Mouse (Mus musculus) CH12.LX (cell line): ENCODE measurements around the gene Tspan33. TPM values are rescaled to one million over a fixed set of nuclear protein-coding genes. Genes with fewer than 3 reads are reported as not detected.

ENCODE experiments used
- DNase-seq: peaks from one replicate; pipeline ENCODE4 v3.0.0-alpha.2; 2013; ENCODE audit errors: extremely low read depth
- H3K27ac ChIP-seq: 2 replicates; pipeline ENCODE4 v1.5.1; 2012; ENCODE audit warnings: low read depth, mild to moderate bottlenecking, control low read depth, moderate library complexity; ENCODE audit not compliant: insufficient read depth
- H3K27me3 ChIP-seq: replicated peaks from 2 replicates; pipeline ENCODE3; 2012; ENCODE audit warnings: inconsistent platforms
- H3K36me3 ChIP-seq, 2 experiments: replicated peaks in 1 of 2; 2 replicates each; pipeline versions ENCODE3 to v1.6.1; 2012; ENCODE audit warnings: inconsistent platforms in 1 of 2, low read length in 1 of 2, mild to moderate bottlenecking in 1 of 2, mixed read lengths in 1 of 2, moderate library complexity in 1 of 2; ENCODE audit not compliant: control insufficient read depth in 1 of 2, insufficient read depth in 1 of 2
- H3K4me1 ChIP-seq, 2 experiments: 2 replicates each; pipeline ENCODE4 v1.6.1; 2012; ENCODE audit warnings: inconsistent platforms in 1 of 2, moderate library complexity in 1 of 2; ENCODE audit not compliant: insufficient read depth in 2 of 2, control insufficient read depth in 1 of 2
- H3K4me2 ChIP-seq: 2 replicates; pipeline ENCODE4 v1.6.1; 2012; ENCODE audit warnings: low read depth, mild to moderate bottlenecking, control low read depth; ENCODE audit not compliant: poor library complexity, insufficient read depth, severe bottlenecking
- H3K4me3 ChIP-seq, 3 experiments: fragments of 150-350 bp in 1 of 3; sonication (generic) in 1 of 3; replicated peaks in 1 of 3; 2 replicates each; pipeline versions ENCODE3 to v1.5.1; 2011 to 2012; ENCODE audit warnings: low read depth in 2 of 3, low read length in 2 of 3, mild to moderate bottlenecking in 2 of 3, moderate library complexity in 2 of 3, control low read depth in 1 of 3, improper control_type of control experiment in 1 of 3, inconsistent platforms in 1 of 3, mixed read lengths in 1 of 3; ENCODE audit not compliant: poor library complexity in 1 of 3
- H3K79me2 ChIP-seq: replicated peaks from 2 replicates; pipeline ENCODE4 v1.6.1; 2012; ENCODE audit warnings: mild to moderate bottlenecking, moderate library complexity; ENCODE audit not compliant: control insufficient read depth, poor library complexity, insufficient read depth, severe bottlenecking; ENCODE audit errors: extremely low read depth
- H3K9ac ChIP-seq: 2 replicates; pipeline ENCODE4 v1.6.1; 2012; ENCODE audit warnings: low read depth, mild to moderate bottlenecking, control low read depth, moderate library complexity; ENCODE audit not compliant: insufficient read depth
- H3K9me3 ChIP-seq: replicated peaks from 2 replicates; pipeline ENCODE3; 2012; ENCODE audit warnings: low read length, inconsistent platforms, mixed read lengths
- CHD1 ChIP-seq: IDR thresholded peaks from 2 replicates; pipeline ENCODE4 v1.6.1; 2012; ENCODE audit warnings: low read depth, low read length, improper control_type of control experiment, inconsistent platforms
- CHD2 ChIP-seq: IDR thresholded peaks from 2 replicates; pipeline ENCODE4 v1.6.1; 2011; ENCODE audit warnings: low read length, improper control_type of control experiment
- ELF1 ChIP-seq: IDR thresholded peaks from 2 replicates; pipeline ENCODE4 v1.6.1; 2014; ENCODE audit warnings: low read depth, mild to moderate bottlenecking, inconsistent platforms, low read length, improper control_type of control experiment
- EP300 ChIP-seq: IDR thresholded peaks from 2 replicates; pipeline ENCODE4 v1.6.1; 2011; ENCODE audit warnings: low read length, improper control_type of control experiment
- ETS1 ChIP-seq: conservative IDR thresholded peaks from 2 replicates; pipeline ENCODE4 v1.6.1; 2012; ENCODE audit warnings: low read depth, mild to moderate bottlenecking, inconsistent platforms, low read length, improper control_type of control experiment, moderate library complexity
- IRF4 ChIP-seq: IDR thresholded peaks from 2 replicates; pipeline ENCODE4 v1.6.1; 2014; ENCODE audit warnings: low read depth, mild to moderate bottlenecking, inconsistent platforms, low read length, improper control_type of control experiment
- JUND ChIP-seq: conservative IDR thresholded peaks from 2 replicates; pipeline ENCODE4 v1.6.1; 2011; ENCODE audit warnings: low read depth, low read length, improper control_type of control experiment
- KAT2A ChIP-seq: IDR thresholded peaks from 2 replicates; pipeline ENCODE4 v1.6.1; 2012; ENCODE audit warnings: low read length, improper control_type of control experiment, inconsistent platforms; ENCODE audit not compliant: insufficient replicate concordance
- MAFK ChIP-seq: IDR thresholded peaks from 2 replicates; pipeline ENCODE4 v1.6.1; 2011; ENCODE audit warnings: low read length, improper control_type of control experiment; ENCODE audit not compliant: insufficient replicate concordance
- MAX ChIP-seq: IDR thresholded peaks from 2 replicates; pipeline ENCODE4 v1.6.1; 2011; ENCODE audit warnings: low read length, improper control_type of control experiment
- MEF2A ChIP-seq: IDR thresholded peaks from 2 replicates; pipeline ENCODE4 v1.6.1; 2014; ENCODE audit warnings: low read depth, mild to moderate bottlenecking, inconsistent platforms, low read length, improper control_type of control experiment, borderline replicate concordance
- MXI1 ChIP-seq: IDR thresholded peaks from 2 replicates; pipeline ENCODE4 v1.6.1; 2011; ENCODE audit warnings: mild to moderate bottlenecking, low read depth, low read length, improper control_type of control experiment
- MYC ChIP-seq: IDR thresholded peaks from 2 replicates; pipeline ENCODE4 v1.6.1; 2011; ENCODE audit warnings: low read depth, mild to moderate bottlenecking, improper control_type of control experiment, low read length
- POLR2A ChIP-seq: IDR thresholded peaks from 2 replicates; pipeline ENCODE4 v1.6.1; 2011; ENCODE audit warnings: low read depth, mild to moderate bottlenecking, improper control_type of control experiment, low read length
- POLR2AphosphoS2 ChIP-seq: IDR thresholded peaks from 2 replicates; pipeline ENCODE4 v1.6.1; 2011; ENCODE audit warnings: low read depth, low read length, improper control_type of control experiment
- RAD21 ChIP-seq: IDR thresholded peaks from 2 replicates; pipeline ENCODE4 v1.6.1; 2011; ENCODE audit warnings: low read depth, mild to moderate bottlenecking, low read length, improper control_type of control experiment, moderate library complexity
- SIN3A ChIP-seq: IDR thresholded peaks from 2 replicates; pipeline ENCODE4 v1.6.1; 2012; ENCODE audit warnings: low read length, improper control_type of control experiment, inconsistent platforms
- SMC3 ChIP-seq: IDR thresholded peaks from 2 replicates; pipeline ENCODE4 v1.6.1; 2011; ENCODE audit warnings: low read depth, low read length, improper control_type of control experiment
- TBP ChIP-seq: conservative IDR thresholded peaks from 2 replicates; pipeline ENCODE4 v1.6.1; 2011; ENCODE audit warnings: low read depth, low read length, improper control_type of control experiment
- TCF12 ChIP-seq: IDR thresholded peaks from 2 replicates; pipeline ENCODE4 v1.6.1; 2014; ENCODE audit warnings: low read depth, mild to moderate bottlenecking, inconsistent platforms, low read length, improper control_type of control experiment
- UBTF ChIP-seq: IDR thresholded peaks from 2 replicates; pipeline ENCODE4 v1.6.1; 2012; ENCODE audit warnings: low read depth, mild to moderate bottlenecking, inconsistent platforms, low read length, improper control_type of control experiment, moderate library complexity
- USF1 ChIP-seq: IDR thresholded peaks from 2 replicates; pipeline ENCODE4 v1.6.1; 2014; ENCODE audit warnings: low read depth, mild to moderate bottlenecking, inconsistent platforms, low read length, improper control_type of control experiment
- ZNF384 ChIP-seq: IDR thresholded peaks from 2 replicates; pipeline ENCODE4 v1.6.1; 2012; ENCODE audit warnings: low read depth, low read length, improper control_type of control experiment, inconsistent platforms
- dilution Hi-C: fragments of 300-500 bp; cut with MboI; formaldehyde crosslinking; loops from 2 replicates; pipeline ENCODE4 v1.14.3; 2020; ENCODE audit warnings: low sequenced_read_pairs; ENCODE audit not compliant: extremely low pct_unique_long_range_greater_than_20kb, extremely low pct_ligation_motif_present
- in situ Hi-C: fragments of 300-500 bp; cut with MboI; formaldehyde crosslinking; loops from 3 replicates; pipeline ENCODE4 v1.14.3; 2019; ENCODE audit warnings: low sequenced_read_pairs, low pct_ligation_motif_present, low pct_unique_long_range_greater_than_20kb, mixed read lengths
- polyA plus RNA-seq: library from polyadenylated mRNA; unstranded; fragments of >175 nt; gene quantifications from 2 replicates; pipeline ENCODE4 v1.2.1, GENCODE M21; 2012; ENCODE audit warnings: low read depth; ENCODE audit not compliant: insufficient read length
- total RNA-seq, 2 experiments: library from RNA; depleted of rRNA; stranded (reverse); fragments of 300-350 nt in 1 of 2; fragments of >200 nt in 1 of 2; gene quantifications; 2 replicates each; pipeline ENCODE4 v1.2.3; 2012 to 2014

The Tspan33 gene
- total and polyA plus RNA-seq, 3 experiments: 8.5 to 12.2 (median 10.4) TPM

DNA sequence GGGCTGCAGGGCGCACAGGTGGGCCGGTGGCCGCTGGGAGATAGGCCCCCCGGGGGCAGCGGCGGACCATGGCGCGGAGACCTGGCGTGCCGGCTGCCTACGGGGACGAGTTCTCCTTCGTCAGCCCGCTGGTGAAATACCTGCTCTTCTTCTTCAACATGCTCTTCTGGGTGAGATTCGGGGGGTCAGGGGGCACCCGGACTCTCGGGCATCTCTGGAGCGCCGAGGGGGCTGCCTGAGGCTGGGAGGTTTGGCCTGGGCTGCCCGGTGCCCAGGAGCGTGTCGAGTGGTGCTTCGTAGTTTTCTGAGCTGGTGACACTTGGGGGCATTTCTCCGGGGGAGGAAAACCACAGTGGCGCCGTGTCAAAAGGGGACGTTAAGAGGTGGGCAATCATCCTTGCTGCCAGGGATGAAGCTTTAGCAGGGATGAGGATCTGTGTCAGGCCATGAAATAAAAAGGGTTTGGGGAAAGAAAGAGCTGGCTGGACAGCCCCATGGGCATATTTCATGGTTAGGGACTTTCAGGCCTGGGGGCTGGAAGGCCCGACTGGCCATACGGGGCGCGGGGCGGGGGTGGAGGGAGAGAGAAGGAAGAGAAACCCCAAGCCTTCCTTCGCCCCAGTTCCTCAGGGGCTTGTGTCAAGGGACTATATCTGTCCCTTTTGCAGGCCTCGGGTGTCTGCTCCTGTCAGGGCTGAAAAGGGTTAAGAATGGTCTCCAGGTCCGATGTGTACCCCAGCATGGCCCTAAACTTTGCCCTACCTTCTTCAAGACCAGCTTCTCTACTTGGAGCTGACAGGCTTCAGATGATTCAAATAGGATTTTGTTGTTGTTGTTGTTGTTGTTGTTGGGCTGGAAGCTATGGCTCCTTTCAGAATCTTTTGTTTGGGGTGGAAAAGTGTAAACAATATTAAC lies 610 bp downstream of the Tspan33 start:
- H3K27me3 ChIP-seq: peaks cover 28% of the 10 kb centered on the region
- TF ChIP-seq ETS1 (no peak), MEF2A (peak; percentile 10; the same call in 1 of the 2 replicates)
- H3K27ac ChIP-seq: no peak overlapping the region
- peaks cover 0 to 34% of the 10 kb centered on the region in 2 experiments; a peak in 2 of 4 replicates for H3K4me1 ChIP-seq
- peak overlapping the region; percentile 54 to 90 (median 82) for H3K4me3 ChIP-seq
- peak overlapping the region; percentile 73 for H3K4me2 ChIP-seq
- peak overlapping the region; percentile 61 for H3K9ac ChIP-seq
- peaks cover 0 to 5% of the 10 kb centered on the region in 2 experiments for H3K36me3 ChIP-seq
- no peaks in the 10 kb centered on the region for H3K9me3 ChIP-seq
- dilution Hi-C loops (no loop called here), in situ Hi-C loops (no loop called here)
- no peaks in the 10 kb centered on the region for H3K79me2 ChIP-seq
- DNase-seq: peak; percentile 8

DNA sequence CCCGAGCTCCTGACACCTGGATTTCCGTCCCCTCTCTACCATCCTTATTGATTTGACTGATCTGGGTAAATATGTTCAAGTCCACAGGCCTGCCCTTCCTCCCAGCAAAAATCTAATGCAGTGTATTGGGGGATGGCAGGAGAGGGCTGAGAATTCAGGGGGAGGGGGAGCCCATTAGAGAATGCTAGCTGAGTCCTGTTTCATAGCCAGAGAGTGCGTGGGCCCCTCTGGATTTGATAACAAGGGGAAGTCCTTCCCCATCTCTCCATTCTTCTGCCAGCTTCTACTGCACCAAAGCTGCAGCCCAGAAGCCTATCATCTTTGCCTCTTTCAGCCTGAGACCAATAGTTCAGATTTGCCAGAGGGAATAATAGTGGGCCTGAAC lies 1.3 kb downstream of the Tspan33 start:
- Histone ChIP-seq H3K4me3 (peak overlapping the region in 2 of 3 experiments; percentile 54 to 82), H3K4me2 (peak overlapping the region; percentile 73), H3K79me2 (no peaks in the 10 kb centered on the region), H3K27ac (no peak overlapping the region), H3K9me3 (no peaks in the 10 kb centered on the region), H3K36me3 (peaks cover 0 to 5% of the 10 kb centered on the region in 2 experiments), H3K27me3 (peaks cover 24% of the 10 kb centered on the region), H3K9ac (no peak overlapping the region; the same call in 1 of the 2 replicates), H3K4me1 (peaks cover 0 to 34% of the 10 kb centered on the region in 2 experiments; a peak in 2 of 4 replicates)
- dilution Hi-C loops (no loop called here), in situ Hi-C loops (no loop called here)
- DNase-seq: no peak
- no peak for TF ChIP-seq EP300
- no peak for TF ChIP-seq KAT2A
- no peak for TF ChIP-seq TCF12

DNA sequence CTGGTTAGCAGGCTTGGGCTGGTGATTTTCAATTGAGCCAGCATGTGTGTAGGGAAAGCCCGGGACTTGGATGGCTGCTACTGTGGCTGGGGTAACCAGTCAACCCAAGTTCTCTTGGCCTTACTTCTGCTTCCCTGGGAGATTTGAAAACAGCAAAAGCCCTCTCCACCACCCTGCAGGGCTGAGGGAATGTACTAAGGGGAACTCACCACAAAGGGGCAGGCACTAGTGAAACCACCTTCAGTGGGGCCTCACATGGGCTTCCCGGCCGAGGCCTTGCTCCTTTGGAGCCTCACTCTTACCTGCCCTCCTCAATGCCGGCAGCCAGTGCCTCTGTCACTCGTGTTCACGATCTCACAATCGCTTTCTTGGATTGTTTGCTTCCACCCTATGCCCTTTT lies 2.0 kb downstream of the Tspan33 start:
- no peak overlapping the region for H3K9ac ChIP-seq
- no peaks in the 10 kb centered on the region for H3K9me3 ChIP-seq
- peak overlapping the region in 1 of 3 experiments; percentile 82 for H3K4me3 ChIP-seq
- H3K4me1 ChIP-seq: peaks cover 0 to 41% of the 10 kb centered on the region in 2 experiments; a peak in 2 of 4 replicates
- dilution Hi-C loops (no loop called here), in situ Hi-C loops (no loop called here)
- peak overlapping the region; percentile 73 for H3K4me2 ChIP-seq
- 0 out of 2 replicates have a peak, but pooled peaks have one; percentile 56 for TF ChIP-seq TBP
- no peak for TF ChIP-seq MYC
- no peak for TF ChIP-seq EP300
- TF ChIP-seq MEF2A: no peak
- 0 out of 2 replicates have a peak, but pooled peaks have one; percentile 14 for TF ChIP-seq MAX
- TF ChIP-seq IRF4: peak; percentile 52; the same call in 1 of the 2 replicates
- no peak for TF ChIP-seq ELF1
- TF ChIP-seq CHD2: no peak
- TF ChIP-seq SIN3A: 0 out of 2 replicates have a peak, but pooled peaks have one; percentile 24
- TF ChIP-seq RAD21: no peak
- no peak for TF ChIP-seq JUND
- TF ChIP-seq ZNF384: no peak
- TF ChIP-seq USF1: no peak
- TF ChIP-seq UBTF: 0 out of 2 replicates have a peak, but pooled peaks have one; percentile 39
- TF ChIP-seq SMC3: no peak
- no peak for TF ChIP-seq MXI1
- no peak for TF ChIP-seq ETS1
- TF ChIP-seq CHD1: no peak
- TF ChIP-seq POLR2A: no peak
- TF ChIP-seq POLR2AphosphoS2: no peak
- TF ChIP-seq MAFK: no peak
- peaks cover 0 to 5% of the 10 kb centered on the region in 2 experiments for H3K36me3 ChIP-seq
- no peak overlapping the region for H3K27ac ChIP-seq
- no peaks in the 10 kb centered on the region for H3K79me2 ChIP-seq
- H3K27me3 ChIP-seq: peaks cover 20% of the 10 kb centered on the region
- DNase-seq: peak; percentile 42
